Mouse (Mus musculus): ENCODE data around the gene Tacc3. TPM values are rescaled to one million over a fixed set of nuclear protein-coding genes. Genes with fewer than 3 reads are reported as not detected.
A peak's percentile ranks its signal among the peaks of the same experiment; 100 is the strongest.

Gene Tacc3
- polyA plus RNA-seq, 1 experiment from 2014 or later = 161 TPM

DNA sequence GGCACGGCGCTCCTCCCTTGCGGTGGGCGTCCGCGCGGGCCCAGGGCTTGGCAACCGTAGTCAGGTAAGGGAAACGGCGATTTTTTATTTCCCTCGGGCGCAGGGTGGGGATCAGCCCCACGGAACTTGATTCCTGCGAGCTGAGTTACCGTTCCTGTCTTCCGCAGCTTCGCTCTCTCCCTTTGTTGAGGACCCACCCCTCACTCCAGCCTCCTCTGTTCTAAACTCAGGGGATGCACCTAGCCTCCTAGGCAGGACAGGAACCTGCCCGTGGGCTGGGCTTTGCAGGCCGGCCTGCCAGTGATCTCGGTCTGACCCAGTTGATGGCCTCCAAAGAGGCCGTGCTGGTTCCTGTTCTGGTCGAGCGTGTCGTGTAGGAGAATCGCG lies 729 bp downstream of the Tacc3 start:
- H3K4me2 ChIP-seq (replicated peaks) = peak overlapping the region; percentile 91
- peaks cover 30% of the 10 kb centered on the region for H3K36me3 ChIP-seq

GRCm38 (mm10) chr5:33668223-33668622 lies 10.3 kb downstream of the Tacc3 start:
- Histone ChIP-seq H3K9me3 (replicated peaks) (no peaks in the 10 kb centered on the region), H3K4me1 (no peaks in the 10 kb centered on the region; the same call in 1 of the 2 replicates), H3K27ac (no peak overlapping the region), H3K4me2 (replicated peaks) (no peak overlapping the region), H3K9ac (no peak overlapping the region), H3K4me3 (no peak overlapping the region), H3K27me3 (no peaks in the 10 kb centered on the region), H3K36me3 (peaks cover 76% of the 10 kb centered on the region)
- ATAC-seq (ENCODE audit: low FRiP score) = no peak

More for the DNA sequence above, 729 bp downstream of the Tacc3 start:
- peak; percentile 10 for ATAC-seq (ENCODE audit: low FRiP score)
- no peaks in the 10 kb centered on the region for H3K9me3 ChIP-seq (replicated peaks)
- H3K9ac ChIP-seq = peak overlapping the region; percentile 70
- WGBS = under 1% methylated on average over 26 of the region's 26 CpGs
- no peaks in the 10 kb centered on the region for H3K27me3 ChIP-seq
- H3K4me1 ChIP-seq = peaks cover 29% of the 10 kb centered on the region
- H3K4me3 ChIP-seq = peak overlapping the region; percentile 71
- no peak overlapping the region; the same call in 1 of the 2 replicates for H3K27ac ChIP-seq

- no peaks in the 10 kb centered on the region for H3K9me3 ChIP-seq (replicated peaks)
- H3K9ac ChIP-seq = no peak overlapping the region; the same call in 1 of the 2 replicates
- H3K4me3 ChIP-seq = no peak overlapping the region
- H3K27me3 ChIP-seq = no peaks in the 10 kb centered on the region
- peaks cover 62% of the 10 kb centered on the region for H3K36me3 ChIP-seq
- 91% methylated on average over 5 of the region's 5 CpGs for WGBS
- H3K4me1 ChIP-seq = peaks cover 7% of the 10 kb centered on the region
- no peak for ATAC-seq (ENCODE audit: low FRiP score)
- H3K27ac ChIP-seq = no peak overlapping the region
- H3K4me2 ChIP-seq (replicated peaks) = no peak overlapping the region
These were observed 13.7 kb downstream of the Tacc3 start for GRCm38 (mm10) chr5:33671659-33672058.

DNA sequence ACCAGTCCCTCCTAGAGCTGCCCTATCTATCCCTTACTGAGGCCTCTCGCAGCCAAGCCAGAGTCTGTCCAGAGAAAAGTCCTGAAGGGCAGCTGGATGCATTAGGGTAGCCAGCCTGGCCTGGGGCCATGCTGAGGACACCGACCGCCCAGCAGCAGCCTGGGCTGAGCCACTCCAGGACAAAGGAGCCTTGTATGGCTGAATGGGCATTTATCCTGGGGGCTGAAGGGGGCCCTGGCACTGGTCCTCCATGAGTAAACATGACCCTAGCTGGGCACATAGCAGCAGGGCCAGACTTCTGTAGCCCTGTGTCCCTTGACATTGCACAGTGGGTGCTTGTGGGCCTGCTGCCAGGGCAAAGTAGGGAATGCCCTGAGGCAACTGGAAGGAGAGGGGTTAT lies 16.5 kb downstream of the Tacc3 start:
- H3K27me3 ChIP-seq = no peaks in the 10 kb centered on the region
- no peak overlapping the region for H3K9ac ChIP-seq
- H3K36me3 ChIP-seq = peaks cover 36% of the 10 kb centered on the region
- H3K4me3 ChIP-seq = no peak overlapping the region
- WGBS = 62% methylated on average over 3 of the region's 3 CpGs
- H3K4me1 ChIP-seq = peaks cover 7% of the 10 kb centered on the region
- peak overlapping the region; percentile 41; the same call in 1 of the 2 replicates for H3K27ac ChIP-seq
- no peak overlapping the region for H3K4me2 ChIP-seq (replicated peaks)
- H3K9me3 ChIP-seq (replicated peaks) = no peaks in the 10 kb centered on the region
- ATAC-seq (ENCODE audit: low FRiP score) = peak; percentile 48; the same call in 1 of the 2 replicates

GRCm38 (mm10) chr5:33675964-33676363 lies 18.0 kb downstream of the Tacc3 start:
- Histone ChIP-seq H3K4me2 (replicated peaks) (no peak overlapping the region), H3K4me3 (no peak overlapping the region), H3K9ac (no peak overlapping the region), H3K27ac (no peak overlapping the region), H3K4me1 (peaks cover 7% of the 10 kb centered on the region), H3K27me3 (no peaks in the 10 kb centered on the region), H3K9me3 (replicated peaks) (no peaks in the 10 kb centered on the region), H3K36me3 (peaks cover 21% of the 10 kb centered on the region)
- WGBS = 0% methylated on average over 1 of the region's 1 CpGs
- ATAC-seq (ENCODE audit: low FRiP score) = no peak

DNA sequence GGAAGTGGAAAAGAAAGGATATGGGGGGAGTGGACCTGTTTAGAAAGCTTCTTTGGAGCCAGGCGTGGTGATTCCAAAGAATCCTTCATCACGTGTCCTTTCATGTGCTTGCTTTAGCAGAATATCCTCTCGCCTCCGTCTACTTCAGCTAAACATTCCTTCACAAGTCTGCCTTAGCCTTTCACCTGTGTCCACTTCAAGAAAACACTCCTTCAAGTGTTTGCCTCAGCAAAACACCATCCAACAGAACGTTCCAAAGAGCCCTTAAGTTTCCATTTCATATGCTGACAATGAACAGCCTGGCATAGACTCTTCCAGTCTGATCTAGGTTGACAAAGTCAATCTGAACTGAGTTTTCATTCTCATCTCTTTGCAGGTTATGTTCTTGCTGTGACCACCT lies 20.3 kb downstream of the Tacc3 start:
- Histone ChIP-seq H3K4me3 (no peak overlapping the region), H3K9ac (no peak overlapping the region), H3K4me1 (peaks cover 7% of the 10 kb centered on the region), H3K27me3 (no peaks in the 10 kb centered on the region), H3K9me3 (replicated peaks) (no peaks in the 10 kb centered on the region), H3K4me2 (replicated peaks) (no peak overlapping the region), H3K27ac (no peak overlapping the region), H3K36me3 (peaks cover 4% of the 10 kb centered on the region; the same call in 1 of the 2 replicates)
- ATAC-seq (ENCODE audit: low FRiP score) = no peak
- WGBS = 84% methylated on average over 5 of the region's 5 CpGs

GRCm38 (mm10) chr5:33681044-33681443 lies 23.1 kb downstream of the Tacc3 start:
- Histone ChIP-seq H3K9ac (no peak overlapping the region), H3K4me3 (no peak overlapping the region), H3K9me3 (replicated peaks) (no peaks in the 10 kb centered on the region), H3K27me3 (peaks cover 13% of the 10 kb centered on the region; the same call in 1 of the 2 replicates), H3K4me1 (peaks cover 3% of the 10 kb centered on the region; the same call in 1 of the 2 replicates), H3K27ac (no peak overlapping the region), H3K4me2 (replicated peaks) (no peak overlapping the region), H3K36me3 (no peaks in the 10 kb centered on the region)
- WGBS = 71% methylated on average over 3 of the region's 3 CpGs
- ATAC-seq (ENCODE audit: low FRiP score) = no peak

DNA sequence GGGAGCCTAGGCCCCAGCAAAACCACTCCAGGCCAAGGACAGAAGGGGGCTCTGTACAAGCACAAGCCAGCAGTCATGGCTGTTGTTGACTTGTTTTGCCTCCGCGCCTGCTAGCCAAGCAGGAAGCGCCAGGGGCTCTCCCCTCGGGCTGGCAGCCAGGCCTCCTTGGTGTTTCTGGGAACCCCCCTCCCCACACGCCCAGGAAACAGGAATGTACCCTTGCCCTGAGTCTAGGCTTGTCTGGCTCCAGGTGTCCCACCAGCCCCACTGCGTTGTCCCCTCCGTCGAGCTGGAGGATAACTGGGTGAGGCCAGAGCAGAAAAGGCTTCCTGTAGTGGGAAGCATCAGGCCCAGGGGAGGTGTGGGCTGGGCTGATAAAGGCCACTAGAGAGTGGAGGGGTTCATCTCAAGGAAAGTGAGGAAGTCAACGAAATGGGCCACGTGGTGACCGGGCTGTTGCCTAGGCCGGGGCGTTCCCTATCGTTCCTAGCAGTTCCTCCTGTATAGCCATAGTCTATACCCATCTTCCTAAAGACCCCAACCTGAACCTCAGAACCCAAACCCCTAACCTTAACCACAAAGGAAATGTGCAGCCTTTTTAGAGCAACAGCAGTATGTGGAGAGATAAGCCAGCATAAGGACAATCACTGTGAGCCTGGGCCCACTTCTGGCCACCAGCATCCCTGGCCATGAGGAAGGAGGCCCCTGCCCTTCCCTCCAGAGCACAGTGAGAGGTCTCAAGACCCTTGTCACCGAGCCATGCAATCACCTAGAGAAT lies 23.9 kb downstream of the Tacc3 start:
- 79% methylated on average over 15 of the region's 15 CpGs for WGBS

GRCm38 (mm10) chr5:33682963-33683362 lies 25.0 kb downstream of the Tacc3 start:
- H3K4me2 ChIP-seq (replicated peaks) = no peak overlapping the region
- H3K4me3 ChIP-seq = no peak overlapping the region
- H3K27ac ChIP-seq = no peak overlapping the region
- H3K9me3 ChIP-seq (replicated peaks) = no peaks in the 10 kb centered on the region
- H3K9ac ChIP-seq = no peak overlapping the region
- peaks cover 4% of the 10 kb centered on the region for H3K4me1 ChIP-seq
- H3K36me3 ChIP-seq = no peaks in the 10 kb centered on the region
- peaks cover 26% of the 10 kb centered on the region for H3K27me3 ChIP-seq
- no peak for ATAC-seq (ENCODE audit: low FRiP score)
- WGBS = 77% methylated on average over 4 of the region's 4 CpGs

More for the DNA sequence above, 23.9 kb downstream of the Tacc3 start:
- no peak overlapping the region for H3K4me2 ChIP-seq (replicated peaks)
- H3K27me3 ChIP-seq = peaks cover 20% of the 10 kb centered on the region; the same call in 1 of the 2 replicates
- H3K27ac ChIP-seq = no peak overlapping the region
- H3K4me3 ChIP-seq = no peak overlapping the region
- H3K9me3 ChIP-seq (replicated peaks) = no peaks in the 10 kb centered on the region
- H3K4me1 ChIP-seq = peaks cover 3% of the 10 kb centered on the region; the same call in 1 of the 2 replicates
- H3K36me3 ChIP-seq = no peaks in the 10 kb centered on the region
- ATAC-seq (ENCODE audit: low FRiP score) = no peak
- no peak overlapping the region for H3K9ac ChIP-seq

DNA sequence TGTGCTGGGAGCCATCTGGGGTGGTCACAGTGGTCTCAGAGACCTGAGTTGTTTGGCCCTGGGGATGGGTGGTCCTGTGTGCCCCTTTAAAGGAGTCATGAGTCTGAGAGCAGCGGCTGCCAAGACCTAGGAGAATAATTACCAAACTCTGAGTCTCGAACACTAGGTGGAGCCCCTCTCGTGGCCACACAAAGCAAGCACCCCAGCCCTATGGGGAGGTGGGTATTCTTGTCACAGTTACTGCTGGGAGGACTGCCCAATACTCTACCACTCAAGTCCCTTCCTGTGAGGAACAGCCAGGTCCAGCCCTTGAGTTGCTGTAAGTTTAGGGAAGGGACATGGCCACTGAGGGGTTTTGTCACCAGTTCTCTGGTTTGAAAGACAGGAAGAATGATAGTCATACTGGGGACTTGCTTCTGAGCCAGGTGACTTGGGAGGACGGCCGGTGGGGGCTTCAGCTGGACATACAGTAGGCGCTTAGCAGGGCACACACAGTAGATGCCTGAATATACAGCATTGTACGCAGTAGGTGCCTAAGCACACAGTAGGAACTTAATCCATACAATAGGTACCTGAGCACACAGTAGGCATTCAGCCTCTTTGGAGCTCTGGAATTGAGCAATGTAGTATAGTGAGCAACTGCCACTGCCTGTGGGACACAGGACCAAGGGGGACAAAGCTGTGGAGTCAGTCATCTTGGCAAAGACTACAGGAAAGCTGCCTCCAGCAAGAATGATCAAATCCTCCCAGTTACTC lies 26.1 kb downstream of the Tacc3 start:
- no peaks in the 10 kb centered on the region for H3K9me3 ChIP-seq (replicated peaks)
- peak; percentile 38 for ATAC-seq (ENCODE audit: low FRiP score)
- 44% methylated on average over 7 of the region's 7 CpGs for WGBS
- H3K4me2 ChIP-seq (replicated peaks) = no peak overlapping the region
- H3K36me3 ChIP-seq = no peaks in the 10 kb centered on the region
- no peak overlapping the region for H3K27ac ChIP-seq
- peaks cover 15% of the 10 kb centered on the region for H3K4me1 ChIP-seq
- peaks cover 30% of the 10 kb centered on the region for H3K27me3 ChIP-seq
- no peak overlapping the region for H3K4me3 ChIP-seq
- H3K9ac ChIP-seq = no peak overlapping the region

DNA sequence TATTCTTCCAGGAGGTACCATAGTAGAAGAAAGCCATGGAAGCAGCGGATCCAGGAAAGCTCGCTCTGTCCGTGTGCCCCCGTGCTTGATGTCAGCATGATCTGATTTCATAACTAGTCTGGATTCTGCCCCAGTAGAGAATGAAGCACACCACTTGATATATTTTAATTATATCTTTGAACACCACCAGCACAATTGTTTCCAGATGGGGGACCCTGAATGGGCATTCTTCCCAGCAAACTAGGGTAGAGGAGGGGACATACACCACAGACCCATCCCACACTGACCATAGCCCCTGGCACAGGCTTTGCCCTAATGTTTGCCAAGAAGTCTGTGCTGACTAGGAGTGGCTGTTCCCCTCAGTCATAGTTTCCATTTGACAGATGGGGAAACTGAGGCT lies 27.0 kb downstream of the Tacc3 start:
- no peak for ATAC-seq (ENCODE audit: low FRiP score)
- Histone ChIP-seq H3K27me3 (peaks cover 38% of the 10 kb centered on the region), H3K4me1 (peaks cover 23% of the 10 kb centered on the region)

DNA sequence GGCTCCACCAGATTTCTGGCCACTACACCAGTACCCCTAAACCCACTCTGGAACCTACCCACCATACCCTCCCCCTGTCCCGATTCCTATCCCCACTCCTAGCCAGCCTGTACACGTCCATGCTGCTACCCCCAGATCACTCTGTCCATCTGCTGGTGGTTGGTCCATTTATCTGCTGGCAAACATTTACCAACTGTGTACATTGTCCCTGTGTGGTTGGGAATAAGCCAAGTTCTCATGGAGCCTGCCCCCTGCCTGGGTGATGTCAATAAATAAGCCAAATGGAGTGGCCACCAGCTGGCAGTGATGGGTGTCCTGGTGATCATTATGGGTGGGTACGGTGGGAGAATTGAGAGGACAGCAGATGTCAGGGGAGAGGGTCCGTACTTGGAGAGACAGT lies 29.2 kb downstream of the Tacc3 start:
- H3K27ac ChIP-seq = no peak overlapping the region
- no peaks in the 10 kb centered on the region for H3K36me3 ChIP-seq
- H3K9ac ChIP-seq = no peak overlapping the region
- WGBS = 70% methylated on average over 4 of the region's 4 CpGs
- ATAC-seq (ENCODE audit: low FRiP score) = no peak
- no peak overlapping the region for H3K4me3 ChIP-seq
- peaks cover 38% of the 10 kb centered on the region for H3K4me1 ChIP-seq
- no peaks in the 10 kb centered on the region for H3K9me3 ChIP-seq (replicated peaks)
- peaks cover 53% of the 10 kb centered on the region for H3K27me3 ChIP-seq
- H3K4me2 ChIP-seq (replicated peaks) = no peak overlapping the region

More for the DNA sequence above, 27.0 kb downstream of the Tacc3 start:
- WGBS = 87% methylated on average over 4 of the region's 4 CpGs
- no peak overlapping the region for H3K4me3 ChIP-seq
- no peaks in the 10 kb centered on the region for H3K9me3 ChIP-seq (replicated peaks)
- no peak overlapping the region for H3K27ac ChIP-seq
- H3K4me2 ChIP-seq (replicated peaks) = no peak overlapping the region
- no peak overlapping the region for H3K9ac ChIP-seq
- H3K36me3 ChIP-seq = no peaks in the 10 kb centered on the region
